Mouse (Mus musculus) embryonic fibroblast, embryonic 13.5 days (primary cell): Measurements from ENCODE around the gene Arfrp1.

Experiments
- CTCF ChIP-seq: IDR thresholded peaks from 2 replicates; pipeline ENCODE4 v1.5.1; 2011; ENCODE audit warnings: mild to moderate bottlenecking, control low read depth, low read length, moderate library complexity, borderline replicate concordance; ENCODE audit not compliant: insufficient read depth
- POLR2A ChIP-seq: IDR thresholded peaks from 2 replicates; pipeline ENCODE4 v1.6.1; 2011; ENCODE audit warnings: low read depth, mild to moderate bottlenecking, control low read depth, low read length, moderate library complexity

GRCm38 (mm10) chr2:181384463-181384862 lies 19.3 kb upstream of the Arfrp1 start:
- TF ChIP-seq CTCF, result no peak
- no peak for TF ChIP-seq POLR2A
